Mouse (Mus musculus) hindbrain, embryonic 12.5 days (tissue): ENCODE measurements around the gene Gm20721. TPM values are rescaled to one million over a fixed set of nuclear protein-coding genes. Genes with fewer than 3 reads are reported as not detected.
"Not testable (repeated sequence)": the region's sequence is repeated elsewhere in the genome, so short reads cannot be mapped to it uniquely, and the experiment has no call there.

Experiments
- ATAC-seq: fragments of 200-750 bp; cut with Nextera tagmentation; 2 replicates; pipeline ENCODE4 v1.8.0; 2017; ENCODE audit warnings: moderate TSS enrichment; ENCODE audit not compliant: low FRiP score
- H3K27ac ChIP-seq: fragments of 300-500 bp; sonication (generic); 2 replicates; pipeline ENCODE4 v1.5.1; 2016; ENCODE audit warnings: mild to moderate bottlenecking
- H3K27me3 ChIP-seq: fragments of 300-500 bp; sonication (generic); 2 replicates; pipeline ENCODE4 v1.6.1; 2016; ENCODE audit warnings: mild to moderate bottlenecking
- H3K36me3 ChIP-seq: fragments of 300-500 bp; sonication (generic); 2 replicates; pipeline ENCODE4 v1.6.1; 2016; ENCODE audit warnings: mild to moderate bottlenecking
- H3K4me1 ChIP-seq: fragments of 300-500 bp; sonication (generic); 2 replicates; pipeline ENCODE4 v1.6.1; 2016
- H3K4me2 ChIP-seq: fragments of 300-500 bp; sonication (generic); replicated peaks from 2 replicates; pipeline ENCODE4 v1.6.1; 2016; ENCODE audit warnings: mild to moderate bottlenecking
- H3K4me3 ChIP-seq: fragments of 300-500 bp; sonication (generic); 2 replicates; pipeline ENCODE4 v1.5.1; 2016; ENCODE audit warnings: mild to moderate bottlenecking
- H3K9ac ChIP-seq: fragments of 300-500 bp; sonication (generic); 2 replicates; pipeline ENCODE4 v1.6.1; 2016; ENCODE audit warnings: mild to moderate bottlenecking, moderate library complexity
- H3K9me3 ChIP-seq: fragments of 300-500 bp; sonication (generic); replicated peaks from 2 replicates; pipeline ENCODE4 v1.6.1; 2016; ENCODE audit warnings: mild to moderate bottlenecking
- WGBS: fragments of 180-500 bp; shearing (Covaris S2); methylation state at CpG from one replicate; pipeline ENCODE4 v1.1.7; 2016; 5-methylcytosine and 5-hydroxymethylcytosine counted together
- polyA plus RNA-seq: library from polyadenylated mRNA; unstranded; fragments of >200 nt; fragmentation: Nextera tagmentation; extraction: Ambion mirVana; gene quantifications from 2 replicates; pipeline ENCODE4 v1.2.1, GENCODE M21; 2016

Gene Gm20721
- 13.7 and 14.5 TPM in 2 replicates for polyA plus RNA-seq

- H3K4me3 ChIP-seq = no peak within 1 kb of the TSS
- WGBS = 95% methylated on average over 5 of the region's 5 CpGs
- no peak within 1 kb of the TSS for H3K27ac ChIP-seq
- peaks cover 42% of the 10 kb centered on the region for H3K36me3 ChIP-seq
- H3K4me1 ChIP-seq = peaks cover 23% of the 10 kb centered on the region
- 0 out of 2 replicates have a peak, but pooled peaks cover 4% of the 10 kb centered on the region for H3K9me3 ChIP-seq
- no peaks in the 10 kb centered on the region for H3K27me3 ChIP-seq
- no peak within 1 kb of the TSS for H3K4me2 ChIP-seq
- ATAC-seq = no peak
- no peak within 1 kb of the TSS for H3K9ac ChIP-seq
These were observed at the start of gene Gm20721 for GRCm38 (mm10) chr2:174346612-174346998. Gene Gm20721 (minus strand): TSS chr2:174346712.

- no peak overlapping the region for H3K27ac ChIP-seq
- H3K9ac ChIP-seq = no peak overlapping the region
- no peaks in the 10 kb centered on the region for H3K36me3 ChIP-seq
- no peak overlapping the region for H3K4me3 ChIP-seq
- no peaks in the 10 kb centered on the region for H3K9me3 ChIP-seq
- no peaks in the 10 kb centered on the region for H3K27me3 ChIP-seq
- ATAC-seq = no peak
- WGBS = 82% methylated on average over 5 of the region's 5 CpGs
- no peak overlapping the region for H3K4me2 ChIP-seq
- no peaks in the 10 kb centered on the region for H3K4me1 ChIP-seq
These were observed 46.9 kb upstream of the Gm20721 start for GRCm38 (mm10) chr2:174393383-174393782.

- Histone ChIP-seq H3K4me2 (no peak overlapping the region), H3K36me3 (no peaks in the 10 kb centered on the region), H3K4me3 (no peak overlapping the region), H3K9ac (no peak overlapping the region), H3K4me1 (no peaks in the 10 kb centered on the region), H3K9me3 (no peaks in the 10 kb centered on the region), H3K27ac (no peak overlapping the region), H3K27me3 (no peaks in the 10 kb centered on the region)
- 67% methylated on average over 9 of the region's 9 CpGs for WGBS
- no peak for ATAC-seq
These were observed 46.0 kb upstream of the Gm20721 start for GRCm38 (mm10) chr2:174392554-174392953.

DNA sequence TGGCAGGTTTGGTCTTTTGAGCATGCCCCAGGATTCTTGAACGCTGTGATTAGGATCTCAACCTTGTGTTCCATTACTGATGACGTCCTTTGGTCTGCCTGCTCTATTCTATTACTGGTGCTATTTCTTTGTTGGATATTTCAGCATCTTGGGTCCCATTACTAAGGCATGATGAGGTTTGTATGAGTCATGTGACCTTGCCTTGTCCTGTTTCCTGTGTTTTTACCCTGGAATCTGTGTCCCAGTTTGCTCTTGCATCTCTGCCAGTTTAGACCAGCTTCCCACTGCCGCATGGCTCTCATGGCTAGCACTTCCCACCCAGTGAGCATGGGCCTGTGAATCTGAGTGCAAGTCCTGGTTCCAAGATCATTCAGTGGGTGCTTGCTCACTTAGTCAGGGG lies 45.4 kb upstream of the Gm20721 start:
- 93% methylated on average over 3 of the region's 3 CpGs for WGBS

DNA sequence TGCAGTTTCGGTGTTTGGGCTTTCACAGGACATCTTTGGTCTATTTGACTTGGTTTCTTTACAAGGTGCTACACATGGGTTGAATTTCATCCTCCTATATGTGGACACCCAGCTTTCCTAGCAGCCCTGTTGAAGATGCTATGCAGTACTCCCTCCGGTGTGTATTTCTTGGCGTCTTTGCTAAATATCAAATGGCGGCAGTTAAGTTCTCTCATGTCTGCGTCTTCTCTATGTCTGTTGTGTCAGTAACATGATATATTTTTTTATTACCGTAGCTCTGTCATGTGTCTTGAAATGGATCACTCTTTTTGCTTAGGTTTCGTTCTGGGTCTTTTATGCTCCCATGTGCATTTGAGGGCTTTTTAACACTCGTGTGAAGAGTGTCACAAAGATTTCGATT lies 34.5 kb upstream of the Gm20721 start:
- H3K4me2 ChIP-seq = no peak overlapping the region
- H3K4me1 ChIP-seq = no peaks in the 10 kb centered on the region
- no peak for ATAC-seq
- H3K4me3 ChIP-seq = no peak overlapping the region
- H3K27ac ChIP-seq = no peak overlapping the region
- H3K9ac ChIP-seq = no peak overlapping the region
- WGBS = 84% methylated on average over 9 of the region's 9 CpGs
- H3K27me3 ChIP-seq = no peaks in the 10 kb centered on the region
- no peaks in the 10 kb centered on the region for H3K9me3 ChIP-seq
- no peaks in the 10 kb centered on the region for H3K36me3 ChIP-seq

More for the DNA sequence above, 45.4 kb upstream of the Gm20721 start:
- H3K36me3 ChIP-seq = no peaks in the 10 kb centered on the region
- H3K4me2 ChIP-seq = no peak overlapping the region
- no peak for ATAC-seq
- H3K27me3 ChIP-seq = no peaks in the 10 kb centered on the region
- H3K4me1 ChIP-seq = no peaks in the 10 kb centered on the region
- no peaks in the 10 kb centered on the region for H3K9me3 ChIP-seq
- no peak overlapping the region for H3K9ac ChIP-seq
- H3K27ac ChIP-seq = no peak overlapping the region
- no peak overlapping the region for H3K4me3 ChIP-seq

- no peaks in the 10 kb centered on the region for H3K27me3 ChIP-seq
- no peak for ATAC-seq
- H3K36me3 ChIP-seq = no peaks in the 10 kb centered on the region
- no peak overlapping the region for H3K27ac ChIP-seq
- 85% methylated on average over 10 of the region's 10 CpGs for WGBS
- no peaks in the 10 kb centered on the region for H3K4me1 ChIP-seq
- no peak overlapping the region for H3K9ac ChIP-seq
- H3K4me3 ChIP-seq = no peak overlapping the region
- H3K4me2 ChIP-seq = no peak overlapping the region
- H3K9me3 ChIP-seq = no peaks in the 10 kb centered on the region
These were observed 20.1 kb upstream of the Gm20721 start for GRCm38 (mm10) chr2:174366571-174366970.

GRCm38 (mm10) chr2:174359656-174360055 lies 13.1 kb upstream of the Gm20721 start:
- Histone ChIP-seq H3K4me1 (no peaks in the 10 kb centered on the region), H3K4me3 (no peak overlapping the region), H3K27me3 (no peaks in the 10 kb centered on the region), H3K36me3 (no peaks in the 10 kb centered on the region), H3K9ac (no peak overlapping the region), H3K27ac (no peak overlapping the region), H3K9me3 (no peaks in the 10 kb centered on the region), H3K4me2 (no peak overlapping the region)
- 86% methylated on average over 4 of the region's 4 CpGs for WGBS
- no peak for ATAC-seq

DNA sequence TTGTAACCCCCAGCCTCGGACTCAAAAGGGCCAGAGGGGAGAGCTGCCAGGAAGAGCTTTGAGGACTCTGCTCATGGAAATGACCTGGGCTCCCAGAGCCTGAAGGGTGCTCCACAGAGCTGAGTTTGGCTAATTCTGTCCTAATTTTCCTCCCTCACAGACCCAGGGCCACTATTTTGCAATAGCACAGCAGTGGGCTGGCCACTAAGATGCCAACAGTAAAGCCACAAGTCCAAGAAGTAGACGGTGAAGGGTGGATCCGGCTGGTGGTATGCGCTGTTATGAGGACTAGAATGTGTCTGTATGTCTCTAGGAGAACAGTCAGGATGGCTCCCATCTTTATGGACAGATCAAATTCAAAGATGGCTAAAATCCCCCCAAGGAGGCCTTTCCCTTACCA lies 12.0 kb upstream of the Gm20721 start:
- H3K4me3 ChIP-seq = no peak overlapping the region
- no peaks in the 10 kb centered on the region for H3K27me3 ChIP-seq
- H3K4me2 ChIP-seq = no peak overlapping the region
- H3K9ac ChIP-seq = no peak overlapping the region
- H3K4me1 ChIP-seq = no peaks in the 10 kb centered on the region
- no peak for ATAC-seq
- WGBS = 87% methylated on average over 4 of the region's 4 CpGs
- H3K27ac ChIP-seq = no peak overlapping the region
- H3K9me3 ChIP-seq = no peaks in the 10 kb centered on the region
- H3K36me3 ChIP-seq = no peaks in the 10 kb centered on the region

- Histone ChIP-seq H3K36me3 (peaks cover 40% of the 10 kb centered on the region), H3K4me1 (peaks cover 23% of the 10 kb centered on the region)
- not testable (repeated sequence) for H3K27me3 ChIP-seq, H3K9ac ChIP-seq, H3K9me3 ChIP-seq, ATAC-seq, H3K4me2 ChIP-seq, H3K4me3 ChIP-seq, H3K27ac ChIP-seq
- WGBS = 98% methylated on average over 2 of the region's 2 CpGs
These were observed 622 bp upstream of the Gm20721 start for GRCm38 (mm10) chr2:174346999-174347668.

DNA sequence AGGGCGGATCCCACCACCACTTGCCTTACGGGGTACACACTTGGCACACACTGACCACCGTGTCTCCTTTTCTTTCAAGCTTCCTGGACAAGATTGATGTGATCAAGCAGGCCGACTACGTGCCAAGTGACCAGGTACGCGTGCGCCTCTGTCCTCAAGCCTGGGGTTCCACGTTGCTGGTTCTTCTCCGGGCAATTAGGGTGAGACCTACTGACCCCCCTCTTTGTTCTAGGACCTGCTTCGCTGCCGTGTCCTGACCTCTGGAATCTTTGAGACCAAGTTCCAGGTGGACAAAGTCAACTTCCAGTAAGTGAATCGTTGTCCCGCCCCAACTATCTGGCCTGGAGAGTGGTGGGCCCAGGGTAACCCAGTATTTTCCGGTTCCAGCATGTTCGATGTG lies 1.5 kb downstream of the Gm20721 start:
- H3K27me3 ChIP-seq = no peaks in the 10 kb centered on the region
- ATAC-seq = no peak
- H3K9me3 ChIP-seq = 0 out of 2 replicates have a peak, but pooled peaks cover 4% of the 10 kb centered on the region
- H3K4me1 ChIP-seq = peaks cover 29% of the 10 kb centered on the region
- 96% methylated on average over 16 of the region's 16 CpGs for WGBS
- H3K36me3 ChIP-seq = peaks cover 42% of the 10 kb centered on the region
- H3K4me3 ChIP-seq = no peak overlapping the region
- H3K27ac ChIP-seq = no peak overlapping the region
- H3K4me2 ChIP-seq = no peak overlapping the region
- no peak overlapping the region for H3K9ac ChIP-seq

- Histone ChIP-seq H3K4me2 (peak overlapping the region; percentile 33), H3K9me3 (0 out of 2 replicates have a peak, but pooled peaks cover 4% of the 10 kb centered on the region), H3K27me3 (no peaks in the 10 kb centered on the region), H3K4me3 (no peak overlapping the region), H3K36me3 (peaks cover 42% of the 10 kb centered on the region), H3K4me1 (peaks cover 32% of the 10 kb centered on the region), H3K9ac (no peak overlapping the region), H3K27ac (peak overlapping the region; percentile 64)
- ATAC-seq = peak; percentile 64
- WGBS = 49% methylated on average over 3 of the region's 3 CpGs
These were observed 2.4 kb downstream of the Gm20721 start for GRCm38 (mm10) chr2:174344003-174344655.

DNA sequence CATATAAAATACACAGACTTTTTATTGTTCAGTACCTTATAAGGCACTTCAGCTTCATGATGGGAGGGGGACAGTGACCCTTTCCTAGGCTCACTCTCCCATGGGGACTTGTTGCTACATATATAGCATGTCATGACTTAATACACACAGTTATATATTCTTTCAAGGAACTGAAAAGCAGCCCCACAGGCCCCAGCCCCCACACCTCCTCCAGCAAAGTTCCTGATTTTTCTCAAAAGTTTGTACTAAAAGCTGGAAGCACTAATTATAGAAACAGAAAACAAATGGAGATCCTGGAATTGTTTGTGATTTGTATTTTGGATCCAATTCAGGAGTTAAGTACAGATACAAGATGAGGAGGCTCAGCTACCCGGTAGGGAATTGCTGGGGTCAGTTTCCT lies 2.9 kb downstream of the Gm20721 start:
- ATAC-seq = no peak
- 76% methylated on average over 1 of the region's 1 CpGs for WGBS
- peaks cover 42% of the 10 kb centered on the region for H3K36me3 ChIP-seq
- no peak overlapping the region for H3K9ac ChIP-seq
- H3K4me1 ChIP-seq = peaks cover 32% of the 10 kb centered on the region
- H3K27ac ChIP-seq = peak overlapping the region; percentile 69; the same call in 1 of the 2 replicates
- peak overlapping the region; percentile 33; the same call in 1 of the 2 replicates for H3K4me2 ChIP-seq
- 0 out of 2 replicates have a peak, but pooled peaks cover 4% of the 10 kb centered on the region for H3K9me3 ChIP-seq
- no peaks in the 10 kb centered on the region for H3K27me3 ChIP-seq
- no peak overlapping the region for H3K4me3 ChIP-seq
